Mouse (Mus musculus): Measurements from ENCODE around the gene Dram2. TPM values are rescaled to one million over a fixed set of nuclear protein-coding genes. Genes with fewer than 3 reads are reported as not detected.
"Not testable (repeated sequence)": the region's sequence is repeated elsewhere in the genome, so short reads cannot be mapped to it uniquely, and the experiment has no call there.

The Dram2 gene
- polyA plus RNA-seq, 1 experiment from 2014 or later: 34.9 TPM

GRCm38 (mm10) chr3:106579296-106579695, 31.7 kb downstream of the Dram2 start:
- no peak overlapping the region for H3K4me3 ChIP-seq (ENCODE audit: low read depth, low read length)
- WGBS: 87% methylated on average over 2 of the region's 2 CpGs
- H3K4me2 ChIP-seq (ENCODE audit: low read depth, severe bottlenecking): no peak overlapping the region
- no peaks in the 10 kb centered on the region for H3K4me1 ChIP-seq (ENCODE audit: control insufficient read depth, insufficient read depth, low read length)
- no peak overlapping the region for H3K9ac ChIP-seq (ENCODE audit: low read length)
- H3K27ac ChIP-seq (replicated peaks; ENCODE audit: low read depth, low read length): no peak overlapping the region
- H3K27me3 ChIP-seq (ENCODE audit: control insufficient read depth, insufficient read depth, low read length): no peaks in the 10 kb centered on the region
- DNase-seq (ENCODE audit: low spot score): no peak
- no peaks in the 10 kb centered on the region for H3K9me3 ChIP-seq (ENCODE audit: control insufficient read depth, low read length)
- ATAC-seq (ENCODE audit: insufficient number of reproducible peaks, low FRiP score, low TSS enrichment, low read depth): no peak
- no peaks in the 10 kb centered on the region for H3K36me3 ChIP-seq (ENCODE audit: control insufficient read depth, insufficient read depth, low read length)

DNA sequence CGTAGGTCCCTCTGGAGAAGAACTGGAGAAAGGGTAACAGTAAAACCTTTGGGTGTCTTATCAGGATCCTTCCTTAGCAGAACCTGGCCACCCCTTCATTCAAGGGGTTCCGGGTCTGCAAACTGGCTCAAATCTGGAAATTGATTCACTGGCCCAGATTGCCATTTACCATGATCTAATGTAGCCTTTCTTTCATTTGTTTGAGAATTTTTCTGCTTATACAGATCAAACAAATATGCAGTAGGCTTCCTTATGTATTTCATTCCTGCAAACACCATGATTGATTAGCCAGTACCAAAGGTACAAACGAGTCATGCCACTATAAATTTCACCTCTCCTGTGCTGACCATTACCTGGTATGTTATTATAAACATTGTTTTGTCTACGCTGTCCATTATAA, 46.0 kb downstream of the Dram2 start:
- H3K27ac ChIP-seq (replicated peaks; ENCODE audit: low read depth, low read length); H3K9me3 ChIP-seq (ENCODE audit: control insufficient read depth, low read length); H3K4me1 ChIP-seq (ENCODE audit: control insufficient read depth, insufficient read depth, low read length); H3K36me3 ChIP-seq (ENCODE audit: control insufficient read depth, insufficient read depth, low read length); DNase-seq (ENCODE audit: low spot score); ATAC-seq (ENCODE audit: insufficient number of reproducible peaks, low FRiP score, low TSS enrichment, low read depth); H3K27me3 ChIP-seq (ENCODE audit: control insufficient read depth, insufficient read depth, low read length); H3K4me2 ChIP-seq (ENCODE audit: low read depth, severe bottlenecking); H3K4me3 ChIP-seq (ENCODE audit: low read depth, low read length); H3K9ac ChIP-seq (ENCODE audit: low read length): not testable (repeated sequence)
- WGBS: 85% methylated on average over 4 of the region's 4 CpGs

- no peaks in the 10 kb centered on the region for H3K4me1 ChIP-seq (ENCODE audit: control insufficient read depth, insufficient read depth, low read length)
- no peak overlapping the region for H3K27ac ChIP-seq (replicated peaks; ENCODE audit: low read depth, low read length)
- H3K4me2 ChIP-seq (ENCODE audit: low read depth, severe bottlenecking): no peak overlapping the region
- H3K9ac ChIP-seq (ENCODE audit: low read length): no peak overlapping the region
- DNase-seq (ENCODE audit: low spot score): no peak
- no peak for ATAC-seq (ENCODE audit: insufficient number of reproducible peaks, low FRiP score, low TSS enrichment, low read depth)
- no peaks in the 10 kb centered on the region for H3K9me3 ChIP-seq (ENCODE audit: control insufficient read depth, low read length)
- H3K27me3 ChIP-seq (ENCODE audit: control insufficient read depth, insufficient read depth, low read length): no peaks in the 10 kb centered on the region
- no peak overlapping the region for H3K4me3 ChIP-seq (ENCODE audit: low read depth, low read length)
- no peaks in the 10 kb centered on the region for H3K36me3 ChIP-seq (ENCODE audit: control insufficient read depth, insufficient read depth, low read length)
- 80% methylated on average over 1 of the region's 1 CpGs for WGBS
Observed at GRCm38 (mm10) chr3:106618103-106618502, 70.5 kb downstream of the Dram2 start.

Other genes starting within 250 kb of the Dram2 start
- gene Chil6, start 141.6 kb upstream of the Dram2 start, polyA plus RNA-seq (2014; fragmentation: Nextera tagmentation; extraction: Ambion mirVana): not detected in 2 replicates
- gene Dennd2d, start 65.4 kb upstream of the Dram2 start, polyA plus RNA-seq (2014; fragmentation: Nextera tagmentation; extraction: Ambion mirVana): 1.4 and 1.8 TPM in 2 replicates
- 51.2 and 52.0 TPM in 2 replicates for gene Cept1, start within 50 bp of the Dram2 start, polyA plus RNA-seq (2014; fragmentation: Nextera tagmentation; extraction: Ambion mirVana)
- 15.8 and 17.2 TPM in 2 replicates for gene Lrif1, start 137.2 kb downstream of the Dram2 start, polyA plus RNA-seq (2014; fragmentation: Nextera tagmentation; extraction: Ambion mirVana)
- 1.6 and 3.7 TPM in 2 replicates for gene Cd53, start 242.4 kb downstream of the Dram2 start, polyA plus RNA-seq (2014; fragmentation: Nextera tagmentation; extraction: Ambion mirVana)